Mouse (Mus musculus) limb, embryonic 10.5 days (tissue): ENCODE data around the gene Olfr92. TPM values are rescaled to one million over a fixed set of nuclear protein-coding genes. Genes with fewer than 3 reads are reported as not detected.

Experiments
- DNase-seq: peaks from one replicate; pipeline ENCODE4 v3.0.0-alpha.2; 2017; ENCODE audit warnings: low spot score
- H3K27ac ChIP-seq: fragments of 300-500 bp; sonication (generic); 2 replicates; pipeline ENCODE4 v1.5.1; 2016; ENCODE audit warnings: mild to moderate bottlenecking
- H3K27me3 ChIP-seq: fragments of 300-500 bp; sonication (generic); 2 replicates; pipeline ENCODE4 v1.6.1; 2016; ENCODE audit warnings: low read depth, mild to moderate bottlenecking; ENCODE audit not compliant: poor library complexity, severe bottlenecking
- H3K36me3 ChIP-seq: fragments of 300-500 bp; sonication (generic); 2 replicates; pipeline ENCODE4 v1.6.1; 2016; ENCODE audit warnings: mild to moderate bottlenecking, moderate library complexity
- H3K4me1 ChIP-seq: fragments of 300-500 bp; sonication (generic); 2 replicates; pipeline ENCODE4 v1.6.1; 2016
- H3K4me3 ChIP-seq: fragments of 300-500 bp; sonication (generic); 2 replicates; pipeline ENCODE4 v1.5.1; 2016; ENCODE audit warnings: mild to moderate bottlenecking, moderate library complexity
- H3K9me3 ChIP-seq: fragments of 300-500 bp; sonication (generic); replicated peaks from 2 replicates; pipeline ENCODE4 v1.6.1; 2016; ENCODE audit warnings: mild to moderate bottlenecking
- WGBS: fragments of 180-500 bp; shearing (Covaris S2); methylation state at CpG from one replicate; pipeline ENCODE4 v1.1.7; 2016; 5-methylcytosine and 5-hydroxymethylcytosine counted together
- polyA plus RNA-seq: library from polyadenylated mRNA; unstranded; fragments of >200 nt; fragmentation: Nextera tagmentation; extraction: Ambion mirVana; gene quantifications from 2 replicates; pipeline ENCODE4 v1.2.1, GENCODE M21; 2016

Olfr92 gene
- polyA plus RNA-seq, 1 experiment from 2014 or later = not detected

- H3K4me1 ChIP-seq = peaks cover 9% of the 10 kb centered on the region
- DNase-seq = no peak
- 90% methylated on average over 2 of the region's 2 CpGs for WGBS
- no peaks in the 10 kb centered on the region for H3K9me3 ChIP-seq
- H3K27ac ChIP-seq = no peak overlapping the region
- no peak overlapping the region for H3K4me3 ChIP-seq
- H3K36me3 ChIP-seq = peaks cover 60% of the 10 kb centered on the region
- no peaks in the 10 kb centered on the region for H3K27me3 ChIP-seq
Measured at GRCm38 (mm10) chr17:37075766-37076165, 44.1 kb downstream of the Olfr92 start.

GRCm38 (mm10) chr17:37075181-37075580, 44.7 kb downstream of the Olfr92 start:
- Histone ChIP-seq H3K4me1 (peaks cover 9% of the 10 kb centered on the region), H3K27me3 (no peaks in the 10 kb centered on the region), H3K27ac (no peak overlapping the region), H3K9me3 (no peaks in the 10 kb centered on the region), H3K4me3 (no peak overlapping the region), H3K36me3 (peaks cover 66% of the 10 kb centered on the region)
- WGBS = 89% methylated on average over 6 of the region's 6 CpGs
- DNase-seq = no peak

GRCm38 (mm10) chr17:37072730-37073276, 47.1 kb downstream of the Olfr92 start:
- Histone ChIP-seq H3K9me3 (no peaks in the 10 kb centered on the region), H3K27me3 (no peaks in the 10 kb centered on the region), H3K27ac (no peak overlapping the region), H3K4me3 (no peak overlapping the region), H3K4me1 (no peaks in the 10 kb centered on the region), H3K36me3 (peaks cover 90% of the 10 kb centered on the region)
- 67% methylated on average over 11 of the region's 11 CpGs for WGBS
- no peak for DNase-seq

DNA sequence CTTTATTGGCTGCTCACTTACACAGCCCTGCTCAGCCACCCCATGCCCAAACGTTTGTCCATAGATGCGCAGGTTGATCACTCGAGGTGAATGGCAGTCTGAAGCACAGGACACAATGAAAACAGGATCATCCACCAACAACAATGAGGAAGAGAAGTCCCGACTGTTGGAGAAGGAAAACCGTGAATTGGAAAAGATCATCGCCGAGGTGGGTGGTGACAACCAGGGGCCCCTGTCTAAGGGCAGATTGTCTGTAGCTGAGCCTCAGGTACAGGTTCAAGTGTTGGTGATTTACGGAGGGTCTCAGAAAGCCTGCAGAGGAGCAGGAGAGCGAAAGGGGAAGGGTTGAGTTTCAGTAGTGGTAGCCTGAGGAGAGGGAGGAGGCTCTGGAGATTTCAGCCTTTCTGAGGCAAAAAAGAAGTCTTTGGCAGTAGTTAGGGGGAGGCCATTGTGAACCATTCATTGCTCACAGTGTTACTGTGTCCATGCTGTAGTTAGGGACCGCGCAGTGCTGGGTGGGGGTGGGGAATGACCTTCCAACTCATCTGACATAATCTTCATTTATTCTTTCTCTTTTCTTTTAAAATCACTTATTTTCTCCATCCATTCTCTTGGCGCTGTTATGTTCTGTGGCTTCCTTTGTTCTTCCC, 47.7 kb downstream of the Olfr92 start:
- 84% methylated on average over 12 of the region's 12 CpGs for WGBS
- Histone ChIP-seq H3K27me3 (no peaks in the 10 kb centered on the region), H3K36me3 (peaks cover 96% of the 10 kb centered on the region), H3K9me3 (no peaks in the 10 kb centered on the region), H3K4me1 (no peaks in the 10 kb centered on the region), H3K27ac (no peak overlapping the region), H3K4me3 (no peak overlapping the region)
- DNase-seq = no peak

GRCm38 (mm10) chr17:37070121-37070520, 49.8 kb downstream of the Olfr92 start:
- Histone ChIP-seq H3K36me3 (peaks cover 99% of the 10 kb centered on the region), H3K9me3 (no peaks in the 10 kb centered on the region), H3K4me1 (no peaks in the 10 kb centered on the region), H3K27ac (no peak overlapping the region), H3K4me3 (no peak overlapping the region), H3K27me3 (no peaks in the 10 kb centered on the region)
- 85% methylated on average over 8 of the region's 8 CpGs for WGBS
- DNase-seq = no peak

DNA sequence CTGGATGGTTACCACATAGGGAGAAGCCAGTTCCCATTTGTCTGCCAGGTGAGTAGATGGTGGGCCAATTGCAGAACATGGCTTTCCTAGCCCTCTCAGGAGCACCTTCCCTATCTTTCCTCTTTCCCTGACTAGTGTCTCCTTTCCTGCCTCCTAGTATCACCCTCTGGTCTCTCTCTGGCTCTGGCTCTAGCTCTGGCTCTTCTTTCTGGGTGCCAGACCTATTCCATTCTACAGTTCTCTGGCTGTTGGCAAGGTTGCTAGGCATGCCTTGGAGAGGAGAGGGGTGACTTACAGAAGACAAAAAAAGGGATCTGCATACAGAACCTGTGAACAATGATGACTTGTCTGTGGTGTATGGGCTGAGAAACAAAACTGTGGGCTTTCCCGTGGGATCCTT, 52.0 kb downstream of the Olfr92 start:
- no peak overlapping the region for H3K4me3 ChIP-seq
- no peak for DNase-seq
- H3K27me3 ChIP-seq = no peaks in the 10 kb centered on the region
- H3K36me3 ChIP-seq = peaks cover 99% of the 10 kb centered on the region
- 92% methylated on average over 1 of the region's 1 CpGs for WGBS
- no peak overlapping the region for H3K27ac ChIP-seq
- H3K4me1 ChIP-seq = no peaks in the 10 kb centered on the region
- no peaks in the 10 kb centered on the region for H3K9me3 ChIP-seq

GRCm38 (mm10) chr17:37065993-37066392, 53.9 kb downstream of the Olfr92 start:
- WGBS = 95% methylated on average over 2 of the region's 2 CpGs
- no peaks in the 10 kb centered on the region for H3K4me1 ChIP-seq
- peaks cover 99% of the 10 kb centered on the region for H3K36me3 ChIP-seq
- H3K27ac ChIP-seq = no peak overlapping the region
- H3K4me3 ChIP-seq = no peak overlapping the region
- H3K27me3 ChIP-seq = no peaks in the 10 kb centered on the region
- H3K9me3 ChIP-seq = no peaks in the 10 kb centered on the region
- DNase-seq = no peak

DNA sequence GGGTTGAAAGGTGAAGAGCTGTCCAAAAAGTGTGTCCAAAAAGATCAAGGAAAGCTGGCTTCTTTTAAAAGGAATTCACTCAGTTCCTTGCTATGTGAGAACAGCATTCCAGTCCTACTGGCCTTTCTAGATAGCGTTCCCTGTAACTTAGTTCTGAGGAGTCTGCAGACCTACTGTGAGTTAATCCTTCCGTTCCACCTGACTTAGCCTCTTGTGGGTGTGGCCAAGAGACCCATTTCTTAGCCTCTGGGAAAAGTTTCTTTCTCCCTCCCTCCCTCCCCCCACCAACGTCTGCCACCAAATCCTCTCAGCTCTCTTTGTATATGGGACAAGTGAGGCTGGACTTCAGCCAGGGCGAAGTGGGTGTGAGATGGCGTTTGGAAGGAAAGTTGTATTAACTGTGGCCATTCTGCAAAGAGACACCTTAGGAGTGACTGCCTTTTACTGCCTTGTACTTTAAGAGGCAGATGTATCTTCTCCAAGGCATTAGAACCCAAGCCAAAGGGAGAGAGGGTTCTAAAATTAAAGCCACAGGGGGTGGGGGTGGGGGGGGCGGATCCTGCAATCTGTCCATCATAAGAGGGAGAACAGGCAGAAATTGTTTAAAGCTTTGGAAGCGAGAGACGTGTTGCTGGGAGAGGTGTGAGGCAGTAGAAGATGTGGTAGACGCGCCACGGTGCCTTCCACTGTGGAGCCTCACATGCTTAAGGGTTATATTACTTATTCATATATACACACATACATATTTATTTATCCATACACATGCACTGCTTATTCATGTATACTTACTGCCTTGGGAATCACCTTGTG, 56.0 kb downstream of the Olfr92 start:
- no peaks in the 10 kb centered on the region for H3K4me1 ChIP-seq
- no peaks in the 10 kb centered on the region for H3K27me3 ChIP-seq
- no peak for DNase-seq
- H3K27ac ChIP-seq = no peak overlapping the region
- 89% methylated on average over 11 of the region's 11 CpGs for WGBS
- H3K4me3 ChIP-seq = no peak overlapping the region
- no peaks in the 10 kb centered on the region for H3K9me3 ChIP-seq
- H3K36me3 ChIP-seq = peaks cover 98% of the 10 kb centered on the region

DNA sequence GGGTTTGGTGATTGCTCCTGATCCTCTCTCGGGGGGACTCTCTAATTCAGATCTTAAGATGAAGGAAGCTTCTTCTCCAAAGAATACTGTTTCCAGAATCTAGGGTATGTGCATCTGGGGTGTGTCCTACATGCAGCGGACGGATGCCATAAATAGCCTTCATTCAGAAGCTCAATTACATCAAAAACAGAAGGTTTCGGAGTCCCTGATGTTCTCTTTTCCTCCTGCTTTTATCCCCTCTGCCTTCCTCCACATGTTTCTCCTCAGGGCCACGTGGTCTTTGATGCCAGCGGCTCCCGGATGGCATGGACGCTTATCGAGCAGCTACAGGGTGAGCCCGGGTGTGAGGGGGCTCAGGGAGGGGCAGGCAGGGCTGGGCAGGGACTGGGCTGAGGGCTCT, 56.8 kb downstream of the Olfr92 start:
- Histone ChIP-seq H3K9me3 (no peaks in the 10 kb centered on the region), H3K27ac (no peak overlapping the region), H3K36me3 (peaks cover 98% of the 10 kb centered on the region), H3K4me3 (no peak overlapping the region), H3K4me1 (no peaks in the 10 kb centered on the region), H3K27me3 (no peaks in the 10 kb centered on the region)
- no peak for DNase-seq
- 79% methylated on average over 10 of the region's 10 CpGs for WGBS

DNA sequence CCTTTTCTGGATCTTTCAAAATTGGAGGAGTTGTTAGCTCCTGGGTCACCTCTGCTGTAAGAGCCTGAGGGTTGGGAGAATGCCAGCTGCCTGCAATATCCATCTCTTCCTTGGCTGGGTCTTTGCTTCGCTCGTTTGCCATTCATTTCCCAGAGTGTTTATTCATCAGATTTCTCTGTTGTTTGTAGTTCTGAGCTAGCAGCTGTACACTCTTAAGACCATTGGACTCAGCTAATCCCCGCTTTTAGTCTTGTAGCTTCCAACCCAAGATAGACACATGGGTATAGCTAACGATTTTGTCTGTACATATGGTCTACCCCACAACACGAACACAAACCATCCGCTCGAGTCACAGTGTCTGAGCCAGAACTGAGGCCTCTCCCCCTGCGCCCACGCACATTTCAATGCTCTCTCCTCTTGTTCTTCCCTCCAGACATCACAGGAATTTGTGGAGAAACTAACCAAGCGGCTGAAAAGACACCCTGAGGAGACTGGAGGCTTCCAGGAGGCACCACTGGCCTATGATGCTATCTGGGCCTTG, 57.7 kb downstream of the Olfr92 start:
- no peaks in the 10 kb centered on the region for H3K4me1 ChIP-seq
- WGBS = 92% methylated on average over 10 of the region's 10 CpGs
- no peaks in the 10 kb centered on the region for H3K9me3 ChIP-seq
- DNase-seq = no peak
- no peak overlapping the region for H3K27ac ChIP-seq
- peaks cover 97% of the 10 kb centered on the region for H3K36me3 ChIP-seq
- H3K4me3 ChIP-seq = no peak overlapping the region
- H3K27me3 ChIP-seq = no peaks in the 10 kb centered on the region

DNA sequence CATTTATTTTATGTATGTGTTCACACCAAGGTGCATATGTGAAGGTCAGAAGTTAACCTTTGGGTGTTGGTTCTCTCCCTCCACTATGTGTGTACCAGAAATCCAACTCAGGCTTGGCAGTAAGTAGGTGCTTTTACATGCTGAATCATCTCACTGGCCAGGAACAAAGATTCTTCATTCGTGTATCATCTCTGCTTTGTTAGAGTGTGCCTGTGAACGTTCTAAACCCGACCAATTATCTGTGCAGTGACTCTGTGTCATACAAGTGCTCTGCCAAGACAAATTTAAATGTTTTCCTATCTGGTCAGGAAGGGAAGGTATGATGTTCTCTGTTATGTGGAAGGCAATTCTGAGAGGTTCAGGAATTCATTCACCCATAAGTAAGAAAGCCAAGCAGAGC, 58.5 kb downstream of the Olfr92 start:
- Histone ChIP-seq H3K4me1 (no peaks in the 10 kb centered on the region), H3K9me3 (no peaks in the 10 kb centered on the region), H3K36me3 (peaks cover 97% of the 10 kb centered on the region), H3K27ac (no peak overlapping the region), H3K27me3 (no peaks in the 10 kb centered on the region), H3K4me3 (no peak overlapping the region)
- 93% methylated on average over 3 of the region's 3 CpGs for WGBS
- no peak for DNase-seq
